Mouse (Mus musculus): ENCODE measurements around the gene Vmn1r181.
"Not testable (repeated sequence)": the region's sequence is repeated elsewhere in the genome, so short reads cannot be mapped to it uniquely, and the experiment has no call there.

The Vmn1r181 gene

DNA sequence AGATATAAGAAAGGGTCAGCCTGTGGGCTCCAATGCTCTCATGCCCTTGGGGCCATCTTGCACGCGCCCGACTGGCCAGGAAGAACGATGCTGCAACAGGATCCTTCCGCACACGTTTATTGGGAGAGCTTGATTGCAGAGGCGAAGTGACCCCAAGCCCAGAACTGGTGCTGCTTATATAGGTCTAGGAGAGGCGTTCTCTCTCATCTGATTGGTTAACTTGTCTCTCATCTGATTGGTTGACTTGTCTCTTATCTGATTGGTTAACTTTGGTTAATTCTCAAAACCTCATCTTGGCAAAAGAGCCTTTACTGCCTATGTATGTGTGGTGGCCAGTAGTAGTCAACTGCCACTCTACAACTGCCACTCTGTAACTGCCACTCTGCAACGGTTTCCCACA, at the start of gene Vmn1r181:
TSS of gene Vmn1r181 (plus strand) at position 301 of the 400 bp plus-strand sequence.
- DNase-seq: not testable (repeated sequence)

DNA sequence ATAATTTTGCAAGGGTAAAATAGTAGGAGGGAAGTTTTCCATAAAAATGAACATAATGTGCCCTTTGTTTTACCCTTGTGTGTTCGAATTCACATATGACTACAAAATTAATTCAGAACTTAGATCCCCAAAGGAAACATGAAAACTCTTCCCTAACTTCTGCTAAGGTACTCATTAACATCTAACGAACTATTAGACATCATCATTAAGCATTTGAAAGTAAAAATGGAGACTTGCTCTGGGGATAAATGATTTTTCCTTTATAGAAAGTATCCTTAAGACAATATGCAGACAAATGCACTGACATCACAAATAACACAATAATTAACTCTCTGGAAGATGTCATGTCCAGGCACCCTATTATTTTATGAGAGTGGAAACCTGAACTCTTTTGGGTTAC, 47.7 kb upstream of the Vmn1r181 start, which contains the start of gene Vmn1r179:
TSS of gene Vmn1r179 (plus strand) at position 301 of the 400 bp plus-strand sequence.
- DNase-seq: no peak

DNA sequence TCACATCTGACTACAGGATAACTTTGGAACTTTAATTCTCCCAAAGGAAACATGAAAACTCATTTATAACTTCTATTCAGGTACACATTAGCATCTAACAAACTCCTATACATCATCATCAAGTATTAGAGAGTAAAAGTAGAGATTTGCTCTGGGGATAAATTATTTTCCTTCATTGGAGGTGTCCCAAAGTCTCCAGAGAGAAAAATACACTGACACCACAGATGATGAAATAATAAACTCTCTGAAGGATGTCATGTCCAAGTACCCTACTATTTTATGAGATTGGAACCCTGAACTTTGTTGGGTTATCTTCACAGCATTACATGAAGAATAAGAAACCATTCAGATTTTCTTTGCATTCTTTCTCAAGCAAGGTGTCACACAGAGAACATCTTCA, 24.1 kb upstream of the Vmn1r181 start, which contains the start of gene Vmn1r180:
TSS of gene Vmn1r180 (plus strand) at position 301 of the 400 bp plus-strand sequence.
- DNase-seq: no peak

DNA sequence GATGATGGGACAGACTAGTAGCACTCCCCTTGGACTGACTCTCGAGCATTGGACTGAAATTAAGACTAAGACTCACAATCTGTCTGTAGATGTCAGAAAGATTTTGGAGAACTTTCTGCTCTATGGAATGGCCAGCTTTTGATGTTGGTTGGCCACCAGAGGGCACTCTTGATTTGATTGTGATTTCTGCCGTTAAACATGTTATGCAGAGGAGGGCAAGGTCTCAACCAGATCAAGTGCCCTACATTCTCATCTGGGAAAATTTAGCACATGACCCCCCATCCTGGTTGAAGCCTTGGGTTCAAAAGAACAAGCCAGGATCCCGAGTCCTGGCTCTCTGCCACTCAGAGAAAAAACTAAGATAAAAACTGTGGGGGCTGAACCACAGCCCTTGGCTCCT, 6.4 kb upstream of the Vmn1r181 start:
- DNase-seq: peak; percentile 11 to 23

DNA sequence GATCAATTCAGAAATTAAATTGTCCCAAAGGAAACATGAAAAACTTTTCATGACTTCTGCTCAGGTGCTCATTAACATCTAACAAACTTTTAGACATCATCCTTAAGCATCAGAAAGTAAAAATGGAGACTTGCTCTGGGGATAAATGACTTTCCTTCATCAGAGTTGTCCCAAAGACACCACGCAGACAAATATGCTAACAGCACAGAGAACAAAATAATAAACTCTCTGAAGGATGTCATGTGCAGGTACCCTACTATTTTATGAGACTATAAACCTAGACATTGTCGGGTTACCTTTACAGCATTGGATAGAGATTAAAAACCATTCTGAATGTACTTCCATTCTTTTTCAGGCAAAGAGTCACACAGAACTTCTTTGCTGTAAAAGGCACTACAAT, 27.0 kb downstream of the Vmn1r181 start, which contains the start of gene V1rd19:
TSS of gene V1rd19 (plus strand) at position 301 of the 400 bp plus-strand sequence.
- no peak for DNase-seq
